Mouse (Mus musculus) spleen, adult 2 months (tissue): Measurements from ENCODE around the gene Sdhaf4. TPM values are rescaled to one million over a fixed set of nuclear protein-coding genes. Genes with fewer than 3 reads are reported as not detected.
"Not testable (repeated sequence)": the region's sequence is repeated elsewhere in the genome, so short reads cannot be mapped to it uniquely, and the experiment has no call there.

Source experiments
- DNase-seq, 2 experiments: peaks; one replicate each; pipeline versions ENCODE4 v3.0.0 to v3.0.0-alpha.2; 2012 to 2021; ENCODE audit warnings: low spot score in 2 of 2, low read depth in 1 of 2
- H3K27ac ChIP-seq: fragments of 200-500 bp; 2 replicates; pipeline ENCODE4 v1.5.1; 2012; ENCODE audit warnings: low read length, inconsistent platforms; ENCODE audit not compliant: insufficient read depth
- H3K27me3 ChIP-seq: fragments of 200-500 bp; 2 replicates; pipeline ENCODE4 v1.6.1; 2012; ENCODE audit warnings: mild to moderate bottlenecking, moderate library complexity, low read length, inconsistent platforms; ENCODE audit not compliant: control insufficient read depth, insufficient read depth
- H3K36me3 ChIP-seq: fragments of 200-500 bp; 2 replicates; pipeline ENCODE4 v1.6.1; 2012; ENCODE audit warnings: mild to moderate bottlenecking, low read length, inconsistent platforms; ENCODE audit not compliant: control insufficient read depth, insufficient read depth
- H3K4me1 ChIP-seq: fragments of 200-500 bp; 2 replicates; pipeline ENCODE4 v1.6.1; 2011; ENCODE audit warnings: inconsistent platforms; ENCODE audit not compliant: control insufficient read depth, insufficient read depth, insufficient read length
- H3K4me3 ChIP-seq: fragments of 200-500 bp; 2 replicates; pipeline ENCODE4 v1.5.1; 2011; ENCODE audit warnings: mild to moderate bottlenecking, inconsistent platforms; ENCODE audit not compliant: insufficient read depth, insufficient read length; ENCODE audit errors: extremely low read depth
- CTCF ChIP-seq: fragments of 200-500 bp; IDR thresholded peaks from 2 replicates; pipeline ENCODE4 v1.5.1; 2011; ENCODE audit warnings: mild to moderate bottlenecking, inconsistent platforms; ENCODE audit not compliant: insufficient read depth, insufficient read length, insufficient replicate concordance; ENCODE audit errors: extremely low read depth
- POLR2A ChIP-seq: fragments of 200-500 bp; IDR thresholded peaks from 2 replicates; pipeline ENCODE4 v1.6.1; 2011; ENCODE audit warnings: low read depth, low read length, inconsistent platforms
- WGBS: fragments of 180-500 bp; shearing (Covaris S2); methylation state at CpG from one replicate; pipeline ENCODE4 v1.1.7; 2018; 5-methylcytosine and 5-hydroxymethylcytosine counted together
- polyA plus RNA-seq: library from polyadenylated mRNA; depleted of rRNA; stranded (reverse); fragments of >200 nt; gene quantifications from 2 replicates; pipeline ENCODE4 v1.2.3, GENCODE M21; 2012

Gene Sdhaf4
- polyA plus RNA-seq, 1 experiment = 3.1 TPM

DNA sequence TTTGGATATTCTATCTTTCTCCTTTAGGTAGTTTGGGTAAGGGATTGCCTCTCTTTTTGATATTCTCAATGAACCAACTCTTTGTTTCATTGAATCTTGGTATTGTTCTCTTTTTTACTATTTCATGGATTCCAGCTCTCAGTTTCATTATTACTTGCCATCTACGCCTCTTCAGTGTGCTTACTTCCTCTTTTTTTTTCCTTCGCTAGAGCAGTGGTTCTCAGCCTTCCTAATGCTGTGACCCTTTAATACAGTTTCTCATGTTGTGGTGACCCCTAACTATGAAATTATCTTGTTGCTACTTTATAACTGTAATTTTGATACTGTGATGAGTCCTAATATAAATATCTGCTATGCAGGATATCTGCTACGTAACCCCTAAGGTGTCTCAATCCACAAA is 22.3 kb downstream of the Sdhaf4 start:
- H3K27ac ChIP-seq = no peak overlapping the region
- TF ChIP-seq POLR2A (no peak), CTCF (no peak)
- H3K4me1 ChIP-seq = no peaks in the 10 kb centered on the region
- WGBS = 38% methylated on average over 3 of the region's 3 CpGs
- H3K4me3 ChIP-seq = no peak overlapping the region
- no peaks in the 10 kb centered on the region for H3K27me3 ChIP-seq
- no peaks in the 10 kb centered on the region for H3K36me3 ChIP-seq
- peak in 1 of 2 experiments; percentile 40 for DNase-seq

DNA sequence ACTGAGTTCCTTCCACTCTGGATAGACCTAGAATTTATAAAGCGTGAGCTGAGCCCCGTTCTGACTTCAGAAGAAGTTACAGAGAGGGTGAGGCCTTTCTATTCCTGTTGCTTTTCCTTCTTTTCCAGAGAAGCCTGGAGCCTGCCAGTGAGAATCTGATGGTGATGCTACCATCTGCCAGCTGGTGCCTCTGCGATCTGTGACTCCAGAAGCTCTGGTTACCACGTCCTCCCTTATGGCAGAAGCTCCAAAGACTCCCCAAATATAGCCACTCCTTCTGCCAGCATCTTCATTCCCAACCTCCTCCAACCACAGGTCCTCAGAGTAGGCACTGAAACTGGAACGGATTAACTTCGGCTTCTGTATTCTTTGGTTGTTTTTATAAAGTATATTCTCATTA is 27.2 kb downstream of the Sdhaf4 start:
- 90% methylated on average over 6 of the region's 6 CpGs for WGBS
- Histone ChIP-seq H3K27ac (no peak overlapping the region), H3K27me3 (no peaks in the 10 kb centered on the region), H3K36me3 (no peaks in the 10 kb centered on the region), H3K4me1 (no peaks in the 10 kb centered on the region), H3K4me3 (no peak overlapping the region)
- no peak for DNase-seq
- no peak for TF ChIP-seq POLR2A

DNA sequence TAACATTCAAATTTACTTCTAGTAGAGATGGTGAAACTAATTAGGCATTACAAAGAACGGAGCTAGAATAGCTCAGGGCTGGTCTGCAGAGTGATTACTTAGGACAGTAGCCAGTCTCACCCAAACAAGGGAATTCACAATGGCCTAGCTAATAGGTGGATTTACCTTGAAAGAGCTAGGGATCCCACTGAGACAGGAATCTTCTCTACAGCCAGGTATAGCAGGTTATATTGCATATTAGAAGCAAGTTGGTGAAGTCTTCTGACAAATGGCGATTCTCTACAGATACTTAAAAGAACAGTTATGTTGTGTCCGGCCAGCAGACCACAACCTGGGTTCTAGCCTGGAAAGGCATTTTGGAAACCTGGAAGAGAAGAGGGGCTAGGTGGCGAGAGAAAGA is 34.3 kb downstream of the Sdhaf4 start:
- H3K27ac ChIP-seq, H3K4me1 ChIP-seq, H3K4me3 ChIP-seq, H3K36me3 ChIP-seq, H3K27me3 ChIP-seq, DNase-seq: not testable (repeated sequence)
- 92% methylated on average over 4 of the region's 4 CpGs for WGBS

DNA sequence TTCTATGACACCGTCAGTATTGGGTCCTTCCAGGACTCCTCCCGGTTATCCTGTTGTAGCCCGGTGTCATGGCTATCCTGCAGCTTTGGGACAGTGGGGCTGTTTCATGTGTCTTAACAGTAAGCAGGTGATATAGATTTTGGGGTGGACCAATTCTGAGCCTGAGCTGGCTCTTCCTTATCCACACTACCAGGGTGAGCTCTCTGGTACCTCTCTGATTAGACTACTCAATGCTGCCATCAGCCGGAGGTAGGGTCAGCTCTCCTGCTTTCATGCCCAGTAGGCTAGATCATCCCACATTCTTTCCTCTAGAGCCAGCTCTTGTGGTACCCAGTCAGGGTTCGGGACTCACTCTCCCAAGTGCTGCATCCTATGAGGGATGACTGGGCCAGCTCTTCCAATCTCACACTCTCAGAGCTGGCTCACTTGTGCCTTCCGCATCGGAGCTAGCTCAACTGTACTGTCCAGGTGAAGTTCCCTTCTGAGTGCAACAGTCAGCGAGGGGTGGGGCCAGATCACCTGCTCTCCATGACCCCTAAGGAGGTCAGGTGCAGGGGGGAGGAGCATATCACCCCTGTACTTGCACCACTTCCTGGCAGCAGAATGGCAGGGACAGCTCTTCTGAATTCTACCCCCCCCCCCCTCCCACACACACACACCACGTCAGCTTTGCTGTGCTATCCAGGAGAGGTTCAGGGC is 37.3 kb downstream of the Sdhaf4 start:
- no peak for DNase-seq
- H3K4me3 ChIP-seq = no peak overlapping the region
- no peaks in the 10 kb centered on the region for H3K4me1 ChIP-seq
- H3K27me3 ChIP-seq = no peaks in the 10 kb centered on the region
- no peak overlapping the region for H3K27ac ChIP-seq
- WGBS = 82% methylated on average over 9 of the region's 9 CpGs
- H3K36me3 ChIP-seq = no peaks in the 10 kb centered on the region
- TF ChIP-seq CTCF = no peak
- TF ChIP-seq POLR2A = no peak

GRCm38 (mm10) chr1:23966226-23966625 is 39.2 kb downstream of the Sdhaf4 start:
- WGBS = 79% methylated on average over 1 of the region's 1 CpGs
- TF ChIP-seq POLR2A = no peak
- no peak for TF ChIP-seq CTCF
- DNase-seq = no peak
- Histone ChIP-seq H3K27me3 (no peaks in the 10 kb centered on the region), H3K27ac (no peak overlapping the region), H3K36me3 (no peaks in the 10 kb centered on the region), H3K4me1 (no peaks in the 10 kb centered on the region), H3K4me3 (no peak overlapping the region)

DNA sequence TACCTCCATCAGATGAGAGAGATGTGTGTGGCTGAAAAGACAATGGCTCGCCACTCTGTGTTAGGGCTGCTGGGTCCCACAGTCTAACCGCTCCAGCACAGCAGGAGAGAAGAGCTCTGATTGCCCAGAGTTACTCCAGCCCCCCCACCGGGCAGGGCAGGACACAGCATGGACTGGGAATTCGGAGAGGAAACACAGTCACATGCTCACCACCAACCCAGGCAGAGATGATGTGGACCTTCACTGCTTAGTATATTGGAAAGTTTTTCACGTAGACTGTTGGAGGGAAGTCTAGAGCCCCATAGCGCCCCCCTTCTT is 46.1 kb downstream of the Sdhaf4 start:
- no peak for TF ChIP-seq CTCF
- no peak for TF ChIP-seq POLR2A
- Histone ChIP-seq H3K27me3 (no peaks in the 10 kb centered on the region; the same call in 1 of the 2 replicates), H3K36me3 (no peaks in the 10 kb centered on the region), H3K4me3 (no peak overlapping the region), H3K27ac (no peak overlapping the region), H3K4me1 (no peaks in the 10 kb centered on the region)
- WGBS = 49% methylated on average over 6 of the region's 6 CpGs
- no peak for DNase-seq

GRCm38 (mm10) chr1:23958668-23959414 is 46.6 kb downstream of the Sdhaf4 start:
- Histone ChIP-seq H3K4me3 (no peak overlapping the region; the same call in 1 of the 2 replicates), H3K4me1 (no peaks in the 10 kb centered on the region), H3K27me3 (no peaks in the 10 kb centered on the region; the same call in 1 of the 2 replicates), H3K27ac (no peak overlapping the region), H3K36me3 (no peaks in the 10 kb centered on the region)
- WGBS = 41% methylated on average over 13 of the region's 13 CpGs
- TF ChIP-seq POLR2A (no peak), CTCF (no peak)
- no peak for DNase-seq
